Mouse (Mus musculus) liver, embryonic 14.5 days (tissue): Measurements from ENCODE around the gene Tpi1. TPM values are rescaled to one million over a fixed set of nuclear protein-coding genes. Genes with fewer than 3 reads are reported as not detected.

ENCODE experiments used
- ATAC-seq: fragments of 200-750 bp; cut with Nextera tagmentation; 2 replicates; pipeline ENCODE4 v1.8.0; 2017; ENCODE audit warnings: moderate number of reproducible peaks, mild to moderate bottlenecking, moderate library complexity; ENCODE audit not compliant: insufficient read depth
- DNase-seq, 3 experiments: peaks; one replicate each; pipeline ENCODE4 v3.0.0-alpha.2; 2012 to 2013; ENCODE audit warnings: low read depth in 3 of 3, low spot score in 3 of 3
- H3K27ac ChIP-seq: fragments of 300-500 bp; sonication (generic); 2 replicates; pipeline ENCODE4 v1.5.1; 2014; ENCODE audit warnings: moderate library complexity, mild to moderate bottlenecking, control low read depth, inconsistent platforms
- H3K27me3 ChIP-seq: fragments of 300-500 bp; sonication (generic); 2 replicates; pipeline ENCODE4 v1.6.1; 2014; ENCODE audit warnings: mild to moderate bottlenecking, low read length, moderate library complexity; ENCODE audit not compliant: control insufficient read depth, insufficient read depth
- H3K36me3 ChIP-seq: fragments of 300-500 bp; sonication (generic); replicated peaks from 2 replicates; pipeline ENCODE4 v1.6.1; 2014; ENCODE audit warnings: low read depth; ENCODE audit not compliant: control insufficient read depth, insufficient read depth
- H3K4me1 ChIP-seq, 2 experiments: fragments of 200-500 bp in 1 of 2; fragments of 300-500 bp in 1 of 2; sonication (generic) in 1 of 2; replicated peaks; 2 replicates each; pipeline ENCODE4 v1.6.1; 2012 to 2014; ENCODE audit warnings: antibody characterized with exemption in 1 of 2, inconsistent platforms in 1 of 2, low read length in 1 of 2; ENCODE audit not compliant: control insufficient read depth in 2 of 2, insufficient read depth in 2 of 2
- H3K4me2 ChIP-seq: fragments of 300-500 bp; sonication (generic); 2 replicates; pipeline ENCODE4 v1.6.1; 2014; ENCODE audit warnings: low read depth, mild to moderate bottlenecking, control low read depth, moderate library complexity
- H3K4me3 ChIP-seq, 2 experiments: fragments of 200-500 bp in 1 of 2; fragments of 300-500 bp in 1 of 2; sonication (generic) in 1 of 2; 2 replicates each; pipeline ENCODE4 v1.5.1; 2012 to 2014; ENCODE audit warnings: low read depth in 2 of 2, low read length in 2 of 2, mild to moderate bottlenecking in 2 of 2, control low read depth in 1 of 2, inconsistent platforms in 1 of 2, moderate library complexity in 1 of 2; ENCODE audit not compliant: insufficient read depth in 1 of 2
- H3K9ac ChIP-seq: fragments of 300-500 bp; sonication (generic); replicated peaks from 2 replicates; pipeline ENCODE4 v1.6.1; 2014; ENCODE audit warnings: mild to moderate bottlenecking, control low read depth, moderate library complexity
- H3K9me3 ChIP-seq: fragments of 300-500 bp; sonication (generic); 2 replicates; pipeline ENCODE4 v1.6.1; 2016; ENCODE audit warnings: low read length, mixed read lengths; ENCODE audit not compliant: control insufficient read depth
- CTCF ChIP-seq: IDR thresholded peaks from 2 replicates; pipeline ENCODE4 v1.5.1; 2016; ENCODE audit warnings: antibody characterized with exemption, low read depth, control low read depth
- EP300 ChIP-seq: IDR thresholded peaks from 2 replicates; pipeline ENCODE4 v1.6.1; 2016; ENCODE audit warnings: antibody characterized with exemption, low read depth
- WGBS: fragments of 180-500 bp; shearing (Covaris S2); extraction: QIAGEN DNeasy Blood & Tissue Kit; methylation state at CpG from one replicate; pipeline ENCODE4 v1.1.7; 2014; ENCODE audit not compliant: insufficient replicate concordance; 5-methylcytosine and 5-hydroxymethylcytosine counted together
- polyA plus RNA-seq, 2 experiments: library from polyadenylated mRNA; depleted of rRNA in 1 of 2; stranded (reverse) in 1 of 2; unstranded in 1 of 2; fragments of >200 nt; fragmentation: Nextera tagmentation in 1 of 2; extraction: Ambion mirVana in 1 of 2; gene quantifications; 2 replicates each; pipeline versions ENCODE4 v1.2.1 to v1.2.3; 2012 to 2014

The Tpi1 gene
- polyA plus RNA-seq, 2 experiments, result 292 to 420 TPM

- ATAC-seq, result no peak
- Histone ChIP-seq H3K27ac (peak overlapping the region; percentile 86), H3K4me2 (peak overlapping the region; percentile 87), H3K9ac (peak overlapping the region; percentile 77), H3K9me3 (no peaks in the 10 kb centered on the region), H3K36me3 (peaks cover 22% of the 10 kb centered on the region), H3K27me3 (no peaks in the 10 kb centered on the region), H3K4me3 (peak overlapping the region; percentile 75 to 79), H3K4me1 (peaks cover 31 to 41% of the 10 kb centered on the region in 2 experiments)
- no peak for DNase-seq
- 42% methylated on average over 14 of the region's 14 CpGs for WGBS
- TF ChIP-seq CTCF (no peak), EP300 (no peak)
These were observed 4.1 kb downstream of the Tpi1 start for GRCm38 (mm10) chr6:124809775-124810538.

DNA sequence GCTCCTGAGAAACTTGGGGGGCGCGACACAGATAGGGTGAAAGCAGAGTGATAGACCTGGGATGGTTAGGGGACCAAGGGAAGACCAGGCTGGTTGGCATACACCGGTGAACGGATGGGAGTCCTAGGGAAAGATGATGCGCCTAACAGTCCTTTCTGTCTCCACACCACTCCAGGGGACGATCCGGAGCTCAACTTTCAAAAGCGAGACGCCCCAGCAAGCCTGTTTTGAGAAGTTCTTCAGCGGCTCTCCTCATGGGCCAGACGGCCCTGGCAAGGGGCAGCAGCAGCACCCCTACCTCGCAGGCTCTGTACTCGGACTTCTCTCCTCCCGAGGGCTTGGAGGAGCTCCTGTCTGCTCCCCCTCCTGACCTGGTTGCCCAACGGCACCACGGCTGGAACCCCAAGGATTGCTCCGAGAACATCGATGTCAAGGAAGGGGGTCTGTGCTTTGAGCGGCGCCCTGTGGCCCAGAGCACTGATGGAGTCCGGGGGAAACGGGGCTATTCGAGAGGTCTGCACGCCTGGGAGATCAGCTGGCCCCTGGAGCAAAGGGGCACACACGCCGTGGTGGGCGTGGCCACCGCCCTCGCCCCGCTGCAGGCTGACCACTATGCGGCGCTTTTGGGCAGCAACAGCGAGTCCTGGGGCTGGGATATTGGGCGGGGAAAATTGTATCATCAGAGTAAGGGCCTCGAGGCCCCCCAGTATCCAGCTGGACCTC is 4.9 kb downstream of the Tpi1 start:
- TF ChIP-seq EP300, result no peak
- TF ChIP-seq CTCF, result peak; percentile 95
- Histone ChIP-seq H3K4me3 (peak overlapping the region; percentile 75 to 79), H3K27ac (peak overlapping the region; percentile 86), H3K9me3 (no peaks in the 10 kb centered on the region), H3K27me3 (no peaks in the 10 kb centered on the region), H3K4me2 (peak overlapping the region; percentile 87), H3K4me1 (peaks cover 34 to 39% of the 10 kb centered on the region in 2 experiments), H3K9ac (peak overlapping the region; percentile 77), H3K36me3 (peaks cover 22% of the 10 kb centered on the region)
- peak; percentile 61 to 71 (median 66) for DNase-seq
- WGBS, result under 1% methylated on average over 35 of the region's 35 CpGs
- peak; percentile 35 for ATAC-seq

DNA sequence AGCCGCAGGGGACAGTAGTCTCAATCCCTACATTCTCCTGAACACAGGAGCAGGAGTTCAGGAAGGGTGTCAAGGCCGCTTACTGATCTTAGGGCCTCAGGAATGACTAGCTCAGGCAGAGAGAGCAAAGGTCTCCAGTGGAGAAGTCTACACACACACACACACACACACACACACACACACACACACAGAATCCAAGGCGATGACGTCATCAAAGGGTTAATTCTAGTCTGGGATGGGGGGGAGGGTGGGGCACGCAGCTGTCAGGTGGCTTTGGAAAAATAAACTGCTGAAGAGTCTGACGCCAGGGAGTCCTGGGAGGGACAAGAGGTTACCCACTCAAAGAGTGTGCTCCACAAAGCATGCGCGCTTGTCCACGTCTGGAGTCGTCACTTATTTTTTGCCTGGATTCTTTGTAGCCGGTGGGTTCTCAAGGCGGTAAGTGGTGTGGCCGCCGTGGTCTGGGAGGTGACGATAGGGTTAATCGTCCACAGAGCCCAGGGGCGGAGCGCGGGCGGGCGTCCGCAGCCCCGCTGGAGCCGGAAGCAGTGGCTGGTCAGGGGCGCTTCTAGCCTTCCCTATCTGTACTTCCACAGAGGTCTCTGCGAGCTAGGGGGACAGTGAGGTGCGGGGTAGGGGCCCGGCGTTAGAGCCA is 5.6 kb downstream of the Tpi1 start, which contains the start of gene Spsb2:
Gene Spsb2, plus strand, starts transcription at position 304 of the 655 bp plus-strand sequence.
- WGBS, result 4% methylated on average over 29 of the region's 29 CpGs
- H3K4me3 ChIP-seq, result peak within 1 kb of the TSS; percentile 75 to 79
- ATAC-seq (peak; percentile 49), DNase-seq (peak in 1 of 3 experiments; percentile 45)
- peak within 1 kb of the TSS; percentile 87 for H3K4me2 ChIP-seq
- peaks cover 32 to 39% of the 10 kb centered on the region in 2 experiments for H3K4me1 ChIP-seq
- no peaks in the 10 kb centered on the region for H3K27me3 ChIP-seq
- H3K27ac ChIP-seq, result peak within 1 kb of the TSS; percentile 86
- peaks cover 22% of the 10 kb centered on the region for H3K36me3 ChIP-seq
- H3K9me3 ChIP-seq, result no peaks in the 10 kb centered on the region
- H3K9ac ChIP-seq, result peak within 1 kb of the TSS; percentile 77
- TF ChIP-seq CTCF (no peak), EP300 (no peak)

DNA sequence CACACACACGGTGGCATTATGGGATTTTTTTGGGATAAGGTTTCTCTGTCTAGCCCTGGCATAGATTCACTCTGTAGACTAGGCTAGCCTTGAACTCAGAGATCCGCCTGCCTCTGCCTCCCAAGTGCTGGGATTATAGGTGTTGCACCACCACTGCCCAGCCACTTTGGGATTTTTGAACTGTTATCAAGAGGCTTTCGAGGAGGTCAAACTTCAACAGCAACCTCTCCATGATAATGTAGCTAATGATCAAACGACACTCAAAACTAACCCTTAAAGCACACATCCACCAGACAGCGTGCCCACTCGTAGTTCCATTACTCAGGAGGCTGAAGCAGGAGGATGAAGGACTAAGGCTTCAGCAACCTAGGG is 6.1 kb downstream of the Tpi1 start:
- 62% methylated on average over 6 of the region's 6 CpGs for WGBS
- peaks cover 22% of the 10 kb centered on the region for H3K36me3 ChIP-seq
- TF ChIP-seq EP300 (no peak), CTCF (no peak)
- DNase-seq (no peak), ATAC-seq (no peak)
- peak overlapping the region; percentile 77 for H3K9ac ChIP-seq
- no peaks in the 10 kb centered on the region for H3K27me3 ChIP-seq
- H3K27ac ChIP-seq, result peak overlapping the region; percentile 86
- peak overlapping the region; percentile 87 for H3K4me2 ChIP-seq
- no peaks in the 10 kb centered on the region for H3K9me3 ChIP-seq
- H3K4me1 ChIP-seq, result peaks cover 32 to 39% of the 10 kb centered on the region in 2 experiments
- H3K4me3 ChIP-seq, result peak overlapping the region; percentile 75 to 79

GRCm38 (mm10) chr6:124807366-124807765 is 6.7 kb downstream of the Tpi1 start:
- H3K4me1 ChIP-seq, result peaks cover 26 to 37% of the 10 kb centered on the region in 2 experiments
- WGBS, result 67% methylated on average over 4 of the region's 4 CpGs
- H3K27ac ChIP-seq, result no peak overlapping the region
- TF ChIP-seq CTCF (no peak), EP300 (no peak)
- no peak overlapping the region for H3K9ac ChIP-seq
- H3K36me3 ChIP-seq, result peaks cover 18% of the 10 kb centered on the region
- no peaks in the 10 kb centered on the region for H3K9me3 ChIP-seq
- ATAC-seq, result no peak
- no peak overlapping the region for H3K4me3 ChIP-seq
- no peak for DNase-seq
- no peak overlapping the region for H3K4me2 ChIP-seq
- no peaks in the 10 kb centered on the region for H3K27me3 ChIP-seq
